Mouse (Mus musculus): ENCODE measurements around the gene Ccm2. TPM values are rescaled to one million over a fixed set of nuclear protein-coding genes. Genes with fewer than 3 reads are reported as not detected.
"Not testable (repeated sequence)": the region's sequence is repeated elsewhere in the genome, so short reads cannot be mapped to it uniquely, and the experiment has no call there.

Ccm2 gene
- polyA plus RNA-seq, 1 experiment: 22.5 TPM

- Histone ChIP-seq H3K4me1 (ENCODE audit: control insufficient read depth, insufficient read depth, low read length) (peaks cover 7% of the 10 kb centered on the region), H3K27me3 (ENCODE audit: control insufficient read depth, insufficient read depth, low read length) (no peaks in the 10 kb centered on the region), H3K36me3 (ENCODE audit: control insufficient read depth, insufficient read depth, low read length) (no peaks in the 10 kb centered on the region; the same call in 1 of the 2 replicates), H3K27ac (ENCODE audit: control insufficient read depth, insufficient read depth, low read depth, low read length) (no peak overlapping the region), H3K4me3 (ENCODE audit: control insufficient read depth, low read depth, low read length) (no peak overlapping the region)
- TF ChIP-seq CTCF (IDR thresholded peaks at IDR 0.05; ENCODE audit: control insufficient read depth, insufficient read depth, insufficient replicate concordance, low read depth, low read length) (no peak), POLR2A (IDR thresholded peaks at IDR 0.05; ENCODE audit: control insufficient read depth, low read depth, low read length) (no peak)
Observed at GRCm38 (mm10) chr11:6524880-6525238, 21.8 kb upstream of the Ccm2 start.

DNA sequence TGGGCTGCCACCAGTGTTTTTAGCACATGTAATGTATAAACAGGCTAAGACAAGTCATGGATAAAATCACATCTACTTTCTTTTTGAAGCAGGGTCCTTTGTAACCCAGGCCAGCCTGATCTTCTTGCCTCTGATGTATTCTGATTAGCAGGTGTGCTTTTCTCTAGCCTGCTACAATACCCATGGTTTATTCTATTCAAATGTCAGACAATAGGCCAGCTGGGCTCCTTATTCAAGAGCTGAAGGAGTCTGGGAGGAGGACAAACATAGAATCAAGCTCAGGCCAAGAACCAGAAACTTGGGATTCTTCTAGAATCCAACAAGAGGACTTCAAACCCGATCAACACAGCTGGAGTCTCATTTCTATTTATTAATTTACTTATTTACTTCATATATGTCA, 21.4 kb upstream of the Ccm2 start:
- Histone ChIP-seq H3K4me1 (ENCODE audit: control insufficient read depth, insufficient read depth, low read length) (peaks cover 7% of the 10 kb centered on the region), H3K4me3 (ENCODE audit: control insufficient read depth, low read depth, low read length) (no peak overlapping the region), H3K27ac (ENCODE audit: control insufficient read depth, insufficient read depth, low read depth, low read length) (no peak overlapping the region), H3K27me3 (ENCODE audit: control insufficient read depth, insufficient read depth, low read length) (no peaks in the 10 kb centered on the region), H3K36me3 (ENCODE audit: control insufficient read depth, insufficient read depth, low read length) (no peaks in the 10 kb centered on the region; the same call in 1 of the 2 replicates)
- TF ChIP-seq CTCF (IDR thresholded peaks at IDR 0.05; ENCODE audit: control insufficient read depth, insufficient read depth, insufficient replicate concordance, low read depth, low read length): no peak
- TF ChIP-seq POLR2A (IDR thresholded peaks at IDR 0.05; ENCODE audit: control insufficient read depth, low read depth, low read length): no peak

DNA sequence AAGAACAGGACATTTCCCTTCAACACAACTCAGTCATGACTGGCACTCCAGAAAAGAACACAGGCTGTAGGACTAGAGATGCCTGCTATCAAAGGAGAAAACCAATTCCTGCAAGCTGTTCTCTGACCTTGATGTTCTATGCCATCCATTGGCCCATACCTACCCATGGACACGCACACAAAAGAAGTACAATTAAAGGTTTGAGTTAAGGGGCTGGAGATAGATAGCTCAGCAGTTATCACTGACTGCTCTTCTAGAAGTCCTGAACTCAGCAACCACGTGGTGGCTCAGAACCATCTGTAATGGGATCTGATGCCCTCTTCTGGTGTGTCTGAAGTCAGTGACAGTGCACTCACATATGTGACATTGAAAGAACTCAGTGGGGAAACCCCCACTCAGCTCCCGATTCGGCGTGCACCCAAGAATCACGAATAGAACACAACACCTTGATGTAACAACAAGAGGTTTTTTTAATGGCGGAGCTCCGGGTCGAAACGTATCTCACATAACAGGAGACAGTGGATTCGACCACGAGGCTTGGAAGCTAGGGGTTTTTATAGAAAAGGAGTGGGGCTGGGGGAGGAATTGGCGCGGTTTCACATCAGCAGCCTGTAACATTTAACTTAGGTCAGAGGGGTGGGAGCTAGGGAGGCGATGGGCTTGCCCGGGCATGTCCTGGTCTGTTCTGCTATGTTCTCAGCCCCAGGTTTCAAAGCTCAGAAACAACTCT, 20.0 kb upstream of the Ccm2 start:
- not testable (repeated sequence) for H3K27me3 ChIP-seq (ENCODE audit: control insufficient read depth, insufficient read depth, low read length); H3K27ac ChIP-seq (ENCODE audit: control insufficient read depth, insufficient read depth, low read depth, low read length); H3K36me3 ChIP-seq (ENCODE audit: control insufficient read depth, insufficient read depth, low read length); H3K4me1 ChIP-seq (ENCODE audit: control insufficient read depth, insufficient read depth, low read length); H3K4me3 ChIP-seq (ENCODE audit: control insufficient read depth, low read depth, low read length)

- Histone ChIP-seq H3K27ac (ENCODE audit: control insufficient read depth, insufficient read depth, low read depth, low read length) (peak overlapping the region; percentile 94), H3K27me3 (ENCODE audit: control insufficient read depth, insufficient read depth, low read length) (no peaks in the 10 kb centered on the region), H3K4me3 (ENCODE audit: control insufficient read depth, low read depth, low read length) (peak overlapping the region; percentile 98), H3K4me1 (ENCODE audit: control insufficient read depth, insufficient read depth, low read length) (peaks cover 7% of the 10 kb centered on the region), H3K36me3 (ENCODE audit: control insufficient read depth, insufficient read depth, low read length) (no peaks in the 10 kb centered on the region; the same call in 1 of the 2 replicates)
- no peak for TF ChIP-seq POLR2A (IDR thresholded peaks at IDR 0.05; ENCODE audit: control insufficient read depth, low read depth, low read length)
- no peak for TF ChIP-seq CTCF (IDR thresholded peaks at IDR 0.05; ENCODE audit: control insufficient read depth, insufficient read depth, insufficient replicate concordance, low read depth, low read length)
Observed at GRCm38 (mm10) chr11:6527256-6528185, 19.2 kb upstream of the Ccm2 start.

GRCm38 (mm10) chr11:6528186-6529006, 18.3 kb upstream of the Ccm2 start:
- peaks cover 7% of the 10 kb centered on the region for H3K4me1 ChIP-seq (ENCODE audit: control insufficient read depth, insufficient read depth, low read length)
- peak overlapping the region; percentile 94 for H3K27ac ChIP-seq (ENCODE audit: control insufficient read depth, insufficient read depth, low read depth, low read length)
- H3K4me3 ChIP-seq (ENCODE audit: control insufficient read depth, low read depth, low read length): peak overlapping the region; percentile 98
- TF ChIP-seq POLR2A (IDR thresholded peaks at IDR 0.05; ENCODE audit: control insufficient read depth, low read depth, low read length) (peak; percentile 89), CTCF (IDR thresholded peaks at IDR 0.05; ENCODE audit: control insufficient read depth, insufficient read depth, insufficient replicate concordance, low read depth, low read length) (peak; percentile 56)
- H3K27me3 ChIP-seq (ENCODE audit: control insufficient read depth, insufficient read depth, low read length): no peaks in the 10 kb centered on the region
- H3K36me3 ChIP-seq (ENCODE audit: control insufficient read depth, insufficient read depth, low read length): no peaks in the 10 kb centered on the region; the same call in 1 of the 2 replicates

- TF ChIP-seq CTCF (IDR thresholded peaks at IDR 0.05; ENCODE audit: control insufficient read depth, insufficient read depth, insufficient replicate concordance, low read depth, low read length): no peak
- no peak for TF ChIP-seq POLR2A (IDR thresholded peaks at IDR 0.05; ENCODE audit: control insufficient read depth, low read depth, low read length)
- H3K4me1 ChIP-seq (ENCODE audit: control insufficient read depth, insufficient read depth, low read length): peaks cover 7% of the 10 kb centered on the region
- H3K4me3 ChIP-seq (ENCODE audit: control insufficient read depth, low read depth, low read length): no peak overlapping the region
- no peak overlapping the region for H3K27ac ChIP-seq (ENCODE audit: control insufficient read depth, insufficient read depth, low read depth, low read length)
- H3K27me3 ChIP-seq (ENCODE audit: control insufficient read depth, insufficient read depth, low read length): no peaks in the 10 kb centered on the region
- no peaks in the 10 kb centered on the region; the same call in 1 of the 2 replicates for H3K36me3 ChIP-seq (ENCODE audit: control insufficient read depth, insufficient read depth, low read length)
Observed at GRCm38 (mm10) chr11:6529961-6530360, 16.7 kb upstream of the Ccm2 start.

DNA sequence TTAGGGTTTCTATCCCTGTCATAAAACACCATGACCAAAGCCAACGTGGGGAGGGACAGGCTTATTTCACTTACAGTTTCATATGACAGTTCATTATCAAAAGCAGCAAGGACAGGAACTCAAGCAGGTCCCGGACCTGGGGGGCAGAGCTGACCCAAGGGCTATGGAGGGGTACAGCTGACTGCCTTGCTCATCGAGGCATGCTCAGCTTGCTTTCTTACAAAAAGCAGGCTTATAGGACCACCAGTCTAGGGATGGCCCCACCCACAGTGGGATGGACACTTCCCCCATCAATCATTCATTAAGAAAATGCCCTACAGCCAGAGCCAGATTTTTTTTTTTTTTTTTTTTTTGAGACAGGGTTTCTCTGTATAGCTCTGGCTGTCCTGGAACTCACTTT, 15.9 kb upstream of the Ccm2 start:
- Histone ChIP-seq H3K4me1 (ENCODE audit: control insufficient read depth, insufficient read depth, low read length) (peaks cover 7% of the 10 kb centered on the region), H3K27me3 (ENCODE audit: control insufficient read depth, insufficient read depth, low read length) (no peaks in the 10 kb centered on the region), H3K36me3 (ENCODE audit: control insufficient read depth, insufficient read depth, low read length) (no peaks in the 10 kb centered on the region; the same call in 1 of the 2 replicates), H3K4me3 (ENCODE audit: control insufficient read depth, low read depth, low read length) (no peak overlapping the region), H3K27ac (ENCODE audit: control insufficient read depth, insufficient read depth, low read depth, low read length) (no peak overlapping the region)
- no peak for TF ChIP-seq CTCF (IDR thresholded peaks at IDR 0.05; ENCODE audit: control insufficient read depth, insufficient read depth, insufficient replicate concordance, low read depth, low read length)
- TF ChIP-seq POLR2A (IDR thresholded peaks at IDR 0.05; ENCODE audit: control insufficient read depth, low read depth, low read length): no peak
